Mouse (Mus musculus) midbrain, embryonic 14.5 days (tissue): Measurements from ENCODE around the gene Med12. TPM values are rescaled to one million over a fixed set of nuclear protein-coding genes. Genes with fewer than 3 reads are reported as not detected.

ENCODE experiments used
- ATAC-seq: fragments of 200-750 bp; cut with Nextera tagmentation; 2 replicates; pipeline ENCODE4 v1.8.0; 2017; ENCODE audit warnings: moderate number of reproducible peaks, moderate library complexity; ENCODE audit not compliant: low FRiP score, low TSS enrichment
- DNase-seq: peaks from one replicate; pipeline ENCODE4 v3.0.0-alpha.2; 2015
- H3K27ac ChIP-seq: fragments of 300-500 bp; sonication (generic); replicated peaks from 2 replicates; pipeline ENCODE4 v1.5.1; 2014; ENCODE audit warnings: mild to moderate bottlenecking, low read depth, low read length, moderate library complexity
- H3K27me3 ChIP-seq: fragments of 300-500 bp; sonication (generic); 2 replicates; pipeline ENCODE4 v1.6.1; 2014; ENCODE audit warnings: low read length, control low read depth, mixed read lengths; ENCODE audit not compliant: control insufficient read depth, insufficient read depth
- H3K36me3 ChIP-seq: fragments of 300-500 bp; sonication (generic); 2 replicates; pipeline ENCODE4 v1.6.1; 2014; ENCODE audit warnings: low read length, control low read depth; ENCODE audit not compliant: control insufficient read depth, insufficient read depth
- H3K4me1 ChIP-seq: fragments of 300-500 bp; sonication (generic); 2 replicates; pipeline ENCODE4 v1.6.1; 2014; ENCODE audit warnings: mild to moderate bottlenecking, antibody characterized with exemption, low read length, control low read depth; ENCODE audit not compliant: control insufficient read depth, insufficient read depth
- H3K4me2 ChIP-seq: fragments of 300-500 bp; sonication (generic); 2 replicates; pipeline ENCODE4 v1.6.1; 2014; ENCODE audit warnings: mild to moderate bottlenecking, low read length, moderate library complexity
- H3K4me3 ChIP-seq: fragments of 300-500 bp; sonication (generic); replicated peaks from 2 replicates; pipeline ENCODE4 v1.5.1; 2014; ENCODE audit warnings: low read depth, low read length
- H3K9ac ChIP-seq: fragments of 300-500 bp; sonication (generic); replicated peaks from 2 replicates; pipeline ENCODE4 v1.6.1; 2014; ENCODE audit warnings: mild to moderate bottlenecking, low read length, moderate library complexity
- H3K9me3 ChIP-seq: fragments of 300-500 bp; sonication (generic); 2 replicates; pipeline ENCODE4 v1.6.1; 2016; ENCODE audit warnings: low read length, control low read depth, mixed read lengths; ENCODE audit not compliant: control insufficient read depth
- WGBS: fragments of 180-500 bp; shearing (Covaris S2); extraction: QIAGEN DNeasy Blood & Tissue Kit; methylation state at CpG from one replicate; pipeline ENCODE4 v1.1.7; 2014; 5-methylcytosine and 5-hydroxymethylcytosine counted together
- polyA plus RNA-seq: library from polyadenylated mRNA; unstranded; fragments of >200 nt; fragmentation: Nextera tagmentation; extraction: Ambion mirVana; gene quantifications from 2 replicates; pipeline ENCODE4 v1.2.1, GENCODE M21; 2014

Gene Med12
- polyA plus RNA-seq, 1 experiment from 2014 or later = 33.0 TPM

GRCm38 (mm10) chrX:101268025-101268754 lies 5.6 kb upstream of the Med12 start, which contains the start of gene Il2rg:
Gene Il2rg, minus strand, starts transcription at chrX:101268255.
- no peak within 1 kb of the TSS for H3K4me2 ChIP-seq
- H3K4me3 ChIP-seq = no peak within 1 kb of the TSS
- H3K27me3 ChIP-seq = no peaks in the 10 kb centered on the region
- no peaks in the 10 kb centered on the region for H3K4me1 ChIP-seq
- DNase-seq (no peak), ATAC-seq (no peak)
- no peak within 1 kb of the TSS for H3K9ac ChIP-seq
- H3K9me3 ChIP-seq = no peaks in the 10 kb centered on the region
- WGBS = 76% methylated on average over 5 of the region's 5 CpGs
- H3K27ac ChIP-seq = no peak within 1 kb of the TSS
- no peaks in the 10 kb centered on the region for H3K36me3 ChIP-seq

GRCm38 (mm10) chrX:101268755-101269124 lies 5.1 kb upstream of the Med12 start, which contains the start of gene Gm20489:
Gene Gm20489, minus strand, starts transcription at chrX:101269023.
- Histone ChIP-seq H3K36me3 (no peaks in the 10 kb centered on the region), H3K4me2 (no peak within 1 kb of the TSS), H3K4me3 (no peak within 1 kb of the TSS), H3K27ac (no peak within 1 kb of the TSS), H3K9ac (no peak within 1 kb of the TSS), H3K27me3 (no peaks in the 10 kb centered on the region), H3K9me3 (no peaks in the 10 kb centered on the region), H3K4me1 (no peaks in the 10 kb centered on the region)
- 59% methylated on average over 3 of the region's 3 CpGs for WGBS
- ATAC-seq (no peak), DNase-seq (no peak)

DNA sequence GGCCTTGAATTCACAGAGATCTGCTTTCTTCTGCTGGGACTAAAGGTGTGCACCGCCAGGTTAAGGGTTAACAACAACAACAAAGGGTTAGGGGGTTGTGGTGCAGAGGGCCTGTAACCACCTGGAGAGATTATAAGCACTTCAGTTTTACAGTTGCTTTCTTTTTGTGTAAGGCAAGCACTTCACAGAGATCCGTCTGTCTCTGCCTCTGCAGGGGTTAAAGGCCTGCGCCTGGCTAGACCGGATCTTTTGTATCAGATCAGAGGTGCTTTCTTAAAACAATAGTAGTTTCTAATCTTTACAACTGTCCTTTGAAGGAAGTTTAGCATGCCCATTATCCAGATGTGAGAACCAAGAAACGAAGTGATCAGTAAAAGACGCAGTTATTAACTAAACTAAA lies 420 bp upstream of the Med12 start:
- ATAC-seq = no peak
- Histone ChIP-seq H3K36me3 (peaks cover 7% of the 10 kb centered on the region; the same call in 1 of the 2 replicates), H3K27me3 (no peaks in the 10 kb centered on the region), H3K4me2 (peak overlapping the region; percentile 55), H3K9me3 (no peaks in the 10 kb centered on the region), H3K9ac (no peak overlapping the region), H3K27ac (peak overlapping the region; percentile 72), H3K4me1 (no peaks in the 10 kb centered on the region), H3K4me3 (peak overlapping the region; percentile 52)
- no peak for DNase-seq
- WGBS = 22% methylated on average over 6 of the region's 6 CpGs

GRCm38 (mm10) chrX:101282813-101283212 lies 9.0 kb downstream of the Med12 start:
- 87% methylated on average over 6 of the region's 6 CpGs for WGBS
- H3K27me3 ChIP-seq = no peaks in the 10 kb centered on the region
- peaks cover 66% of the 10 kb centered on the region for H3K36me3 ChIP-seq

GRCm38 (mm10) chrX:101285534-101285933 lies 11.7 kb downstream of the Med12 start:
- H3K27ac ChIP-seq = no peak overlapping the region
- no peaks in the 10 kb centered on the region for H3K9me3 ChIP-seq
- H3K9ac ChIP-seq = no peak overlapping the region
- no peaks in the 10 kb centered on the region for H3K27me3 ChIP-seq
- no peak overlapping the region for H3K4me2 ChIP-seq
- DNase-seq (peak; percentile 75), ATAC-seq (no peak; the same call in 1 of the 2 replicates)
- no peaks in the 10 kb centered on the region for H3K4me1 ChIP-seq
- no peak overlapping the region for H3K4me3 ChIP-seq
- peaks cover 82% of the 10 kb centered on the region for H3K36me3 ChIP-seq
- 27% methylated on average over 6 of the region's 6 CpGs for WGBS

More at GRCm38 (mm10) chrX:101282813-101283212, 9.0 kb downstream of the Med12 start:
- Histone ChIP-seq H3K4me1 (no peaks in the 10 kb centered on the region), H3K4me3 (no peak overlapping the region), H3K9ac (no peak overlapping the region), H3K27ac (no peak overlapping the region), H3K9me3 (no peaks in the 10 kb centered on the region), H3K4me2 (no peak overlapping the region)
- ATAC-seq (no peak), DNase-seq (no peak)

- Histone ChIP-seq H3K27ac (no peak overlapping the region), H3K4me2 (no peak overlapping the region), H3K9ac (no peak overlapping the region), H3K4me3 (no peak overlapping the region), H3K9me3 (no peaks in the 10 kb centered on the region), H3K4me1 (no peaks in the 10 kb centered on the region), H3K27me3 (no peaks in the 10 kb centered on the region), H3K36me3 (peaks cover 76% of the 10 kb centered on the region)
- ATAC-seq (no peak; the same call in 1 of the 2 replicates), DNase-seq (no peak)
- WGBS = 90% methylated on average over 14 of the region's 14 CpGs
Observed at GRCm38 (mm10) chrX:101285953-101286670, 12.3 kb downstream of the Med12 start.

- H3K27me3 ChIP-seq = no peaks in the 10 kb centered on the region
Observed at GRCm38 (mm10) chrX:101287543-101287942, 13.7 kb downstream of the Med12 start.

DNA sequence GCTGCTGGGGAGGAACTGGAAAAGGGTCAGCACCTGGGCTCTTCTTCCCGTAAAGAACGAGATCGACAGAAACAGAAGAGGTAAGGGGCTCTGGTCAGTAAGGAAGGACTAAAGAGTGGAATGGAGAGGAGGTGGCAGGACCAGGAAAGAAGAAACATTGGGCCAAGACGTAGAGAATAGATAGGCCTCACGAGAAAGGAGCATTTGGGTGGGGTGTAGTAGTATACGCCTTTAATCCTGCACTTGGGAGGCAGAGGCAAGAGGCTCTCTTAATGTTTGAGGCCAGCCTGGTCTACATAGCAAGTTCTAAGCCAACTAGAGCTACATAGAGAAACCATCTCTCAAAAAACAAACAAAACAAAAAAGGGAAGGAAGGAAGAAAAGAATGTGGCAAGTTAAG lies 14.6 kb downstream of the Med12 start:
- no peak for DNase-seq
- H3K9me3 ChIP-seq = no peaks in the 10 kb centered on the region
- H3K4me1 ChIP-seq = no peaks in the 10 kb centered on the region
- H3K27me3 ChIP-seq = no peaks in the 10 kb centered on the region
- H3K9ac ChIP-seq = no peak overlapping the region
- H3K36me3 ChIP-seq = peaks cover 68% of the 10 kb centered on the region
- H3K4me3 ChIP-seq = no peak overlapping the region
- no peak overlapping the region for H3K4me2 ChIP-seq
- ATAC-seq = no peak
- 95% methylated on average over 6 of the region's 6 CpGs for WGBS
- no peak overlapping the region for H3K27ac ChIP-seq

More at GRCm38 (mm10) chrX:101287543-101287942, 13.7 kb downstream of the Med12 start:
- peaks cover 69% of the 10 kb centered on the region for H3K36me3 ChIP-seq
- 92% methylated on average over 3 of the region's 3 CpGs for WGBS
- H3K9me3 ChIP-seq = no peaks in the 10 kb centered on the region
- no peak overlapping the region for H3K27ac ChIP-seq
- ATAC-seq (no peak), DNase-seq (no peak)
- H3K4me2 ChIP-seq = no peak overlapping the region
- H3K4me3 ChIP-seq = no peak overlapping the region
- H3K9ac ChIP-seq = no peak overlapping the region
- no peaks in the 10 kb centered on the region for H3K4me1 ChIP-seq
